Mouse (Mus musculus) stomach, embryonic 14.5 days (tissue): Measurements from ENCODE around the gene Mre11a. TPM values are rescaled to one million over a fixed set of nuclear protein-coding genes. Genes with fewer than 3 reads are reported as not detected.

ENCODE experiments used
- ATAC-seq: fragments of 200-750 bp; cut with Nextera tagmentation; 2 replicates; pipeline ENCODE4 v1.8.0; 2017; ENCODE audit warnings: low read depth, moderate TSS enrichment; ENCODE audit not compliant: insufficient number of reproducible peaks, insufficient read depth, low FRiP score
- H3K27ac ChIP-seq: fragments of 300-500 bp; sonication (generic); 2 replicates; pipeline ENCODE4 v1.5.1; 2014; ENCODE audit warnings: mild to moderate bottlenecking, low read length, moderate library complexity, mixed read lengths
- H3K27me3 ChIP-seq: fragments of 300-500 bp; sonication (generic); 2 replicates; pipeline ENCODE4 v1.6.1; 2014; ENCODE audit warnings: low read length, control low read depth, mixed read lengths; ENCODE audit not compliant: control insufficient read depth, insufficient read depth
- H3K36me3 ChIP-seq: fragments of 300-500 bp; sonication (generic); 2 replicates; pipeline ENCODE4 v1.6.1; 2014; ENCODE audit warnings: mild to moderate bottlenecking, control low read depth, low read length, moderate library complexity, mixed read lengths; ENCODE audit not compliant: control insufficient read depth, insufficient read depth
- H3K4me1 ChIP-seq: fragments of 300-500 bp; sonication (generic); 2 replicates; pipeline ENCODE4 v1.6.1; 2014; ENCODE audit warnings: low read length, control low read depth, mixed read lengths; ENCODE audit not compliant: control insufficient read depth, insufficient read depth
- H3K4me2 ChIP-seq: fragments of 300-500 bp; sonication (generic); replicated peaks from 2 replicates; pipeline ENCODE4 v1.6.1; 2014; ENCODE audit warnings: low read depth, low read length, control low read depth
- H3K4me3 ChIP-seq: fragments of 300-500 bp; sonication (generic); 2 replicates; pipeline ENCODE4 v1.5.1; 2014; ENCODE audit warnings: low read depth, low read length, control low read depth
- H3K9ac ChIP-seq: fragments of 300-500 bp; sonication (generic); replicated peaks from 2 replicates; pipeline ENCODE4 v1.6.1; 2014; ENCODE audit warnings: low read depth, mild to moderate bottlenecking, control low read depth, low read length, moderate library complexity, mixed read lengths
- H3K9me3 ChIP-seq: fragments of 300-500 bp; sonication (generic); 2 replicates; pipeline ENCODE4 v1.6.1; 2016; ENCODE audit warnings: low read depth, low read length, control low read depth; ENCODE audit not compliant: control insufficient read depth
- WGBS: fragments of 180-500 bp; shearing (Covaris S2); extraction: QIAGEN DNeasy Blood & Tissue Kit; methylation state at CpG from one replicate; pipeline ENCODE4 v1.1.7; 2014; 5-methylcytosine and 5-hydroxymethylcytosine counted together
- polyA plus RNA-seq: library from polyadenylated mRNA; unstranded; fragments of >200 nt; fragmentation: Nextera tagmentation; extraction: Ambion mirVana; gene quantifications from 2 replicates; pipeline ENCODE4 v1.2.1, GENCODE M21; 2014

The Mre11a gene
- polyA plus RNA-seq, 1 experiment from 2014 or later, result 29.6 TPM

DNA sequence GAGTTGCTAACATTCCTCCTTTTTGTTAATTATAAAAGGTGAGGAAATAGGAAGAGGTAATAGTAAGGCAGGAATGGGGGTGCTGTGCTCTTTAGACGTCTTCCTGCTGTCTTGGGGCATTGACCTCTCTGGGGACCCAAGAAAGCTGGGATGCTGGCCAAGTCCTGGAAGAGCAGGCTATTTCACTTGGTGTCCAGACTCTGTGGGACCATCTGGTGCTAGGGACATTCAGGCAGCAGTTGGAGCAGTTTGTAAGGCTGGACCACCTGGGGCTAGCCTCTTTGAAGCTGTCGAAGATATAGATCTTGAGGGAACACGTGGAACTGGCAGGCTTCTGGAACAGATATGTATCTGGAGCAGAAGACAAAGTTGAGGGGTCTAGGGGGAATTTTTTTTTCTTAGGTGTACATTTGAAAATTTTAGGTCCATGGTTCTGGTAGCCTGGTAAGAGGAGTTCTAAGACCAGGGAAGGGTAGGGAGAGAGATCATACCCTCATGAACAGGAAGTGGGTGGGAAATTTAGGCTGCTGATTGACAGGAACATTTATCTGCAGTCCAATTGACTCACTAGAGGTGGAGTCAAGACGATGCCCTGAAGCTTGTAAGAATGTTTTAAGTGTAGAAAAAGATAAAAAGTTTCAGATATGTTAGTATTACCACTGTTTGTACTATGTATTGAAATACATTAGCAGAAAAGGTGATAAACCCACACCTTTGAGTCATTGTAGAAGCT, 72.6 kb downstream of the Mre11a start:
- Histone ChIP-seq H3K27ac (no peak overlapping the region), H3K4me3 (no peak overlapping the region), H3K4me1 (no peaks in the 10 kb centered on the region), H3K27me3 (peaks cover 15% of the 10 kb centered on the region), H3K36me3 (no peaks in the 10 kb centered on the region), H3K9me3 (no peaks in the 10 kb centered on the region), H3K4me2 (no peak overlapping the region), H3K9ac (no peak overlapping the region)
- WGBS, result 49% methylated on average over 4 of the region's 4 CpGs
- no peak for ATAC-seq

GRCm38 (mm10) chr9:14858170-14858706, 73.8 kb downstream of the Mre11a start:
- ATAC-seq, result no peak
- WGBS, result 61% methylated on average over 7 of the region's 7 CpGs
- H3K27ac ChIP-seq, result no peak overlapping the region

DNA sequence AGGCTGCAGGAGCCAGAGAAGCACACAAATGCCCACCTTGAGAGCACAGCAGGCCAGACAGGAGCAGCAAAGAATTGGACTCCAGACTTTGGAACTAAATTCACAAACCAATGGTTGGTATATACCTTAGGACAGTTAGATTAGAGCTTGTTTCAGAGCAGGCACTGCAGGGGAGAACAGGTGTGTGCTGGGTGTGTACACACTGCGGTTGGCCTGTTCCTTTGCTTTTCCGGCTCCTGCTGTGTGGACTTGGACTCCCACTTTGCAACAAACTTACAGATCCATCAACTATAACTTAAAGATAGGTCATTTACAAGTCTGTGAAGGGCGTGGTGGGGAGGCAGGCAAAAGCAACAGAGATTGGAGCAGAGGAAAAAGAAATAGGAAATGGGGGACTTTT, 74.3 kb downstream of the Mre11a start:
- Histone ChIP-seq H3K4me2 (no peak overlapping the region), H3K36me3 (no peaks in the 10 kb centered on the region), H3K4me3 (no peak overlapping the region), H3K4me1 (no peaks in the 10 kb centered on the region), H3K9me3 (no peaks in the 10 kb centered on the region), H3K27ac (no peak overlapping the region), H3K27me3 (peaks cover 19% of the 10 kb centered on the region), H3K9ac (no peak overlapping the region)
- ATAC-seq, result no peak
- WGBS, result 79% methylated on average over 3 of the region's 3 CpGs

More at GRCm38 (mm10) chr9:14858170-14858706, 73.8 kb downstream of the Mre11a start:
- Histone ChIP-seq H3K9me3 (no peaks in the 10 kb centered on the region), H3K36me3 (no peaks in the 10 kb centered on the region), H3K27me3 (peaks cover 19% of the 10 kb centered on the region), H3K4me1 (no peaks in the 10 kb centered on the region), H3K4me2 (no peak overlapping the region), H3K9ac (no peak overlapping the region), H3K4me3 (no peak overlapping the region)

GRCm38 (mm10) chr9:14859868-14860639, 75.6 kb downstream of the Mre11a start, which contains the start of gene Gpr83:
Gpr83 (plus strand) TSS chr9:14860210.
- H3K27me3 ChIP-seq, result peaks cover 19% of the 10 kb centered on the region
- whole genome bisulfite sequencing, result 2% methylated on average over 47 of the region's 47 CpGs
- 0 out of 2 replicates have a peak within 1 kb of the TSS, but pooled peaks have one; percentile 15 for H3K9ac ChIP-seq

DNA sequence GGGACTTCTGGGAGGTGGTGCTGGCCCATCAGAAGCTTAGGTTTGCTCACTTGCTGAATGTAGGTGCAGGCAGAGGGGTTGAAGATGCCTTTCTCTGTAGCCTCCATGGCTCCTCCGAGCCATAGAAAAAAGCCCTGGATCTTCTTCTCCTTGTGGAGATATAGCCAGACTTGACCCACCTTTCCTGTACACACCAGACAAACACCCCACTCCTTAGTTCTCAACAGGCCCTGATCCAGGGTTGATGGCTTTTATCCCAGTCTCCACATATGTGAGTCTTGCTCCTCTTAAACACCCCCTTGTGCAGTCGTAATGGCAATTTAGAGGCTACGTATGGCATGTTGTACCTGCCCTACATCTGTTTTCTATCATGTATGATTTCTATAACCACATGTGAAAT, 78.7 kb downstream of the Mre11a start:
- Histone ChIP-seq H3K9ac (no peak overlapping the region), H3K27ac (no peak overlapping the region), H3K36me3 (no peaks in the 10 kb centered on the region), H3K4me3 (no peak overlapping the region), H3K9me3 (no peaks in the 10 kb centered on the region), H3K27me3 (peaks cover 19% of the 10 kb centered on the region), H3K4me2 (no peak overlapping the region), H3K4me1 (no peaks in the 10 kb centered on the region)
- no peak for ATAC-seq
- 84% methylated on average over 3 of the region's 3 CpGs for WGBS

More at GRCm38 (mm10) chr9:14859868-14860639, 75.6 kb downstream of the Mre11a start, which contains the start of gene Gpr83:
- H3K9me3 ChIP-seq, result no peaks in the 10 kb centered on the region
- ATAC-seq, result peak; percentile 86
- H3K36me3 ChIP-seq, result no peaks in the 10 kb centered on the region
- peak within 1 kb of the TSS; percentile 29 for H3K4me3 ChIP-seq
- peak within 1 kb of the TSS; percentile 71 for H3K4me2 ChIP-seq
- H3K27ac ChIP-seq, result no peak within 1 kb of the TSS
- H3K4me1 ChIP-seq, result no peaks in the 10 kb centered on the region

- no peak for ATAC-seq
- Histone ChIP-seq H3K4me2 (no peak overlapping the region), H3K36me3 (no peaks in the 10 kb centered on the region), H3K9me3 (no peaks in the 10 kb centered on the region), H3K27me3 (peaks cover 13% of the 10 kb centered on the region), H3K4me1 (no peaks in the 10 kb centered on the region), H3K4me3 (no peak overlapping the region), H3K9ac (no peak overlapping the region), H3K27ac (no peak overlapping the region)
- WGBS, result 76% methylated on average over 9 of the region's 9 CpGs
Observed at GRCm38 (mm10) chr9:14864726-14865125, 80.3 kb downstream of the Mre11a start.

- 0 out of 2 replicates have a peak, but pooled peaks have one; percentile 24 for ATAC-seq
- H3K27ac ChIP-seq, result no peak overlapping the region
- H3K4me2 ChIP-seq, result no peak overlapping the region
- H3K27me3 ChIP-seq, result peaks cover 4% of the 10 kb centered on the region; the same call in 1 of the 2 replicates
- no peak overlapping the region for H3K9ac ChIP-seq
- H3K4me3 ChIP-seq, result no peak overlapping the region
- 24% methylated on average over 7 of the region's 7 CpGs for WGBS
- H3K4me1 ChIP-seq, result no peaks in the 10 kb centered on the region
- no peaks in the 10 kb centered on the region for H3K36me3 ChIP-seq
- no peaks in the 10 kb centered on the region for H3K9me3 ChIP-seq
Observed at GRCm38 (mm10) chr9:14866957-14867356, 82.5 kb downstream of the Mre11a start.

DNA sequence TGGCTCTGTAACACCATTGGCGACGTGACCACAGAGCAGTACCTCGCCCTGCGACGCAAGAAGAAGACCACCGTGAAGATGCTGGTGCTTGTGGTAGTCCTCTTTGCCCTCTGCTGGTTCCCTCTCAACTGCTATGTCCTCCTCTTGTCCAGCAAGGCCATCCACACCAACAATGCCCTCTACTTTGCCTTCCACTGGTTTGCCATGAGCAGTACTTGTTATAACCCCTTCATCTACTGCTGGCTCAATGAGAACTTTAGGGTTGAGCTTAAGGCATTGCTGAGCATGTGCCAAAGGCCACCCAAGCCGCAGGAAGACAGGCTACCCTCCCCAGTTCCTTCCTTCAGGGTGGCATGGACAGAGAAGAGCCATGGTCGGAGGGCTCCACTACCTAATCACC, 83.9 kb downstream of the Mre11a start:
- no peak for ATAC-seq
- Histone ChIP-seq H3K27me3 (no peaks in the 10 kb centered on the region), H3K9ac (no peak overlapping the region), H3K4me2 (no peak overlapping the region), H3K4me3 (no peak overlapping the region), H3K27ac (no peak overlapping the region), H3K9me3 (no peaks in the 10 kb centered on the region), H3K36me3 (no peaks in the 10 kb centered on the region), H3K4me1 (no peaks in the 10 kb centered on the region)
- 95% methylated on average over 8 of the region's 8 CpGs for WGBS
